Mouse (Mus musculus): ENCODE results near the gene Ano7.
A peak's percentile ranks its signal among the peaks of the same experiment; 100 is the strongest.

The Ano7 gene

GRCm38 (mm10) chr1:93373665-93374064 is at the start of gene Ano7:
TSS of gene Ano7 (plus strand) at chr1:93373930.
- DNase-seq (ENCODE audit: low spot score): no peak

- no peak for DNase-seq (ENCODE audit: low spot score)
Observed at GRCm38 (mm10) chr1:93323973-93324372, 49.8 kb upstream of the Ano7 start.

GRCm38 (mm10) chr1:93326446-93326845 is 47.3 kb upstream of the Ano7 start:
- DNase-seq (ENCODE audit: low spot score): no peak

- no peak for DNase-seq (ENCODE audit: low spot score)
Observed at GRCm38 (mm10) chr1:93334621-93335020, 39.1 kb upstream of the Ano7 start.

DNA sequence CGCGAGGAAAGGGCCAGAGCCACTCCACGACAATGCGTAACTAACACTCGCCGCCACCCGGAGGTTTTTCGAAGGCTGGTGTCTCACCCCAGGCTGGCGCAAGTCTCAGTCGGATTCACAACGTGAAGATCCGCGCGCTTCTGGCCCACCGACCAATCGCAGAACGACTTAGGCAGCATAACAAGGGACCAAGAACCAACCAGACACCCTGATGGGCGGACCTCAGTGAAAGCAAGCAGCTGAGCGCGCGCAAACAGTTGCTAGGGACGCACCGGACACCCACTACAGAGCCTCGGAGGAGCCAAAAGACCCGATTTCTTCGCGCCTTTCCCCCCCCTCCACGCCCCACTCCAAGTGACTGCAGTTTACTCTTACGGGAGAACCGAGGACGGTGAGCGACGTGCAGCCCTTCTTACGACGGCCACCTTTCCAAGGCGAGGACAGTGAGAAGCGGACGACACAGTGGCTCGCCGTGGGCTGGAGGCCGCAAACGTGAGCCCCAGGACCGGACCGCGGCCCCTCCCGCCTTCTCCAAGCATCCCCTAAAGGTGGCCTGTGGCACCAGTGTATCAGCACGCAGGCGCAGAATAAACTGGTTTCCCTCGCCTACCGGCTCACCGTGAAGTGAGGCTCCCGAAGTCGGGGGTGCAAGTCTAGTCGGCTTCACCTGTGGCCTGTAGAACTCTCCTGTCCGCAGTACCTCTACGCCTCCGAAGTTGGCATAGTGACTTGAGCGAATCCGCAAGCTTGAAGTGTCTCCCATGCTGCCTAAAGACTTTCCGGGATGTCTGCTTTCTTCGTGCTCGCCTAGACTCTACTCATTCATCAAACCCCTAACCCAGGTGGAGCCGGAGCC is 30.9 kb upstream of the Ano7 start, which contains the start of the genes Ppp1r7 and Pask:
Gene Ppp1r7 (plus strand): TSS at position 207 of the 856 bp plus-strand sequence.
Gene Pask (minus strand): TSS at position 835 of the 856 bp plus-strand sequence.
- DNase-seq (ENCODE audit: low spot score): peak; percentile 96

DNA sequence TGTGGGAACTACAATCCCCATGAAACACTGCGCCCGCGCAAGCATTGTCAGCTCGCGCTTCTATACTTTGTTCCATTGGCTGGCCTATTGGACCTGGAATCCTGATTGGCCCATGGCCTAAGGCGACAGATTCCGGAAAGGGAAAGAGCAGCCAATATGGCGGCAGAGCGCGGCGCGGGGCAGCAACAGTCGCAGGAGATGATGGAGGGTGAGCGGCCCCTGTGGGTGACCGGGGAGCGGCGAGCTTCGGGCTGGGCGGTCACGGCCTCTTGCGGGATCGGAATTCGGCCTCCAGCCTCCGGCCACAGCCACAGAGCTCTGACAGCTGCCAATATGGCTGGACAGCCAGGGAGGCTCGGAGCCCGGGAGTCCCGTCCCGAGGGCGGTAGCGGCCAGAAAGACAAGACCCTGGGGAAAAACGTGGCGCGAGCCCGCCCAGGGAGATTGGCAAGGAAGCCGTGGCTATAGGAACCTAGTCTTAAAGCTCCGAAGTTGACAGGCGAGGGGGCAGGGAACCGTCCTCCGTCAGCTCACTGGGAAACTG is 30.2 kb upstream of the Ano7 start:
- peak; percentile 96 for DNase-seq (ENCODE audit: low spot score)

DNA sequence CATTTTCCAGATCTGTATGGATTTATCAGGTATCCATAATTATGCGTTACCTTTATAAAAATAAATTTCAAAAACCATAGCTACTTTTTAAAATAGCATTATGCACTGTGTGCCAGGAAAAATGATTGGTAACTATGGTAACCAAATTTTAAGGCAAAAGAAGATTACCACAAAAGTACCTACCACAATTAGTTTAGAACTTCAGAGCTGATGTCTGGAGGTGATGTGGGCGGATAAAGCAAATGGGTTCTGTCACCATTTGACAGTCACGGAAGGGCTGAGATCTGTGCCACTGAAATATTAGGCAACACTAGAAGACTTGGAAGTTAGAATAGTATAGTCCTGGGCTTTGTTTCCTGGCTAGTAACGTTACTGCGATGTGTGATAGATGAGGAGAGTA is 26.6 kb upstream of the Ano7 start:
- DNase-seq (ENCODE audit: low spot score): no peak

DNA sequence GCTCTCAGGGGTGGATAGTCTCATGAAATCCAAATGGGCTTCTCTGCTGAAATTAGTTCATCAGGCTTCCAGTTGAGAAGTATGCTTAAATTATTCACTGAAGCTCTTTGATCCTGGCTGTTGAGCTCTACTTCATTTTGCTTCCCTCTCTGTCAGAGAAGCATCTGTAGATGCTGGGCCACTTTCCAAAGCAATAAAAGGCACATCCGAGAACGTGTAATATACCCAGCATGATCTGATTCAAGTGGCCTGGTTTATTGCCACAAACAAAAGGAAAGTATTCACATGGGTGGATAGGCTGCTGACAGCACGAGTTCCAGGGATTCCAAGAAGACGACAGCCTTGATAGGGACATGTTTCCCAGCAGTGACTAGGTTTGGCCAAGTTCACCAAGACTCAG is 24.0 kb upstream of the Ano7 start:
- DNase-seq (ENCODE audit: low spot score): no peak

DNA sequence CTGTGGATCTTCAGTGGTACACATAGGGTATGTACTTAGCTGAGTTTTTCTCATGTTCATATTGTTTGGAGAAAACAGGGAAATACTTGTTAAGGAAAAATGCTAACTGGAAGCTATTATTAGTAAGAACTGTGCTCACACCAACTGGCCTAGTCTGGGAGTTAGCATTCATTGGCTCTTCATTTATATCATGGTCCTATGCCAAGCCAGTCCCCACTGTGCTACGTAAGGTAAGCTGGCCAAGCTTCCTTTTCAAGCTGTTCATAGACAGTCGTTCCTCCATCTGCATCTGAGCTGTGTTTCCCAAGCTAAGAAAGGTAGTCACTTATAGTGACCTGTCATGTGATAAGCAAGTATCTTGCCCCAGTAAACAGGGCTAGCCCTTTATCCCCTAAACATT is 21.0 kb upstream of the Ano7 start:
- DNase-seq (ENCODE audit: low spot score): peak; percentile 53

GRCm38 (mm10) chr1:93362661-93363060 is 11.1 kb upstream of the Ano7 start:
- no peak for DNase-seq (ENCODE audit: low spot score)

DNA sequence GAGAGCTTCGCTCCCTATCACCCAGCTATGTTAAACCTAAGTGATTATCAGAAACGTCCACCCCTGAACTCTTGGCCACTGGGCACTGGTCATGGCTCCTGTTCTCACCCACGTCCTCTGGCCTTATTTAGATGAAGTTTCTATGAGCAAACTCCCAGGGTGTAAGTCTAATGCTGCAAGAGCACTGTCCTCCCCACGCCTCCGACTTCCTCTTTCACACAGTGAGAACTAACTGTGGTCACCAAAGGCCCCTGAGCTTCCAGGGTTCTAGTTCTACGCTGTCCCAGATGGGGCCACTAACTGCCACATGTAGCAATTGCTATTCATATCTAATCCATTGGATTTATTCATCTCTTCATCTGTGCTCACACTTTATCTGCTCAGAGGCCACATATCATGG is 8.1 kb upstream of the Ano7 start:
- DNase-seq (ENCODE audit: low spot score): no peak

DNA sequence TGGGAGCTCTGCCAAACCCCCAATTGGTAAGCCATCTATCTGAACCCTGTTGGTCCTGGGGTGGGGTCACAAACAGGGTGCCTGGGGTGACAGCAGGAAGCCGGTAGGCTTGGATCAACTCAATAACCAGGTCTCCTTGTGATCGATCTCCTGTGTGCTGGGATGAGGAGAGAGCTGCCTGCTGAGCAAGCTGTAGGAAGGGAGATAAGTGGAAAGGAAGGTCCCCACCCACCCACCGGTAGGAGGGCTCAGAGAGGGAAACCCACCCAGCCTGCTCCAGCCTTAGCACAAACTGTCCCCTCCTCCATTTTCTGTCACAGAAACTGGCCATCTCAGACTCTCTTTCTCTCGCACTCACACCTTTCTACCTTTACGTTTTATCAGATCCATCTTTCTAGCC is 3.6 kb downstream of the Ano7 start:
- DNase-seq (ENCODE audit: low spot score): no peak

GRCm38 (mm10) chr1:93379117-93379516 is 5.4 kb downstream of the Ano7 start:
- no peak for DNase-seq (ENCODE audit: low spot score)

DNA sequence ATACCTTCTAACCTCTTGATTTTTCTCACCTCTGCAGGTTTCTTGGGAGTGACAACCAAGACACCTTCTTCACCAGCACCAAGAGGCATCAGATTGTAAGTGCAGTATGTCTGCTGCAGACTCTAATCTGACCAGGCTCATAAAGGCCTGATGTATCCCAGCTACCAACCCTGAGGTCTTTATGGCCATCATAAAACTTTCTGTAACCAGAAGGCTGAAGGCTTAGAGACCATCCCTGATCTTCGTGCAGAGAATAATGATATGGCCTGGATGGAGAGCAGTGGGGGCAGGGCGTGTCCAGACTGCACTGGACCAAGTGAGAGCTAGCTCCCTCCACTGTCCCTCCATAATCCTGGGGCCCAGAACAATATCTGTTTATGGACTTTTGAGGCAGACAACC is 13.5 kb downstream of the Ano7 start:
- DNase-seq (ENCODE audit: low spot score): no peak

- DNase-seq (ENCODE audit: low spot score): no peak
Observed at GRCm38 (mm10) chr1:93388906-93389305, 15.2 kb downstream of the Ano7 start.

DNA sequence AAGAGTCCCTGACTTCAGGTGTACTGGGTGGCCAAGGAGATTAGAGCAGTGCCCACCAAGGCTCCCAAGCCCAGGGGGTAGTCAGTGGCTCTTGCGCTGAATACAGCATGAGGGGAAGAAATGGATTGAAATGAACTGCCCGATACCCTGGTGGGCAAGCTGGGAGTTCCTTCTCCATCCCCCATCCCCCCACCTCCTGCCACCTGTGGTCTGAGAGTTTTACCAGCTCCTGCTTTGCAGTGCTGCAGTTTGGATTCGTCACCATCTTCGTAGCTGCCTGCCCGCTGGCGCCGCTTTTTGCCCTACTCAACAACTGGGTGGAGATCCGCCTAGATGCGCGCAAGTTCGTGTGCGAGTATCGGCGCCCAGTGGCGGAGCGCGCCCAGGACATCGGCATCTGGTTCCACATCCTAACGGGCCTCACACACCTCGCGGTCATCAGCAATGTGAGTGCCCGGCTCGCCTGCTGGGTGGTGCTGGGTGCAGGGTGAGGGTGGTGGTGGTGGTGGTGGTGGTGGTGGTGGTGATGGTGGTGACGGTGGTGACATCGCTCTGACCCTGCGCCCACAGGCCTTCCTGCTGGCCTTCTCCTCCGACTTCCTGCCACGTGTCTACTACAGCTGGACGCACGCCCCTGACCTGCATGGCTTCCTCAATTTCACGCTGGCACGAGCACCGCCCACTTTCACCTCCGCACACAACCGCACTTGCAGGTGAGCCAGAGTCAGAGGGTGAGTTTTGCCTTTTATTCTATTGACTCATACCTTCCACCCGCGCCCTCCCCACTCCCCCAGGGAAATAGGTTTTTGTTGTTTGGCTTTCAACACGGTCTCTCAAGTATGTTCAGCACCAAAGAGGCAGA is 27.7 kb downstream of the Ano7 start:
- peak; percentile 21 for DNase-seq (ENCODE audit: low spot score)

DNA sequence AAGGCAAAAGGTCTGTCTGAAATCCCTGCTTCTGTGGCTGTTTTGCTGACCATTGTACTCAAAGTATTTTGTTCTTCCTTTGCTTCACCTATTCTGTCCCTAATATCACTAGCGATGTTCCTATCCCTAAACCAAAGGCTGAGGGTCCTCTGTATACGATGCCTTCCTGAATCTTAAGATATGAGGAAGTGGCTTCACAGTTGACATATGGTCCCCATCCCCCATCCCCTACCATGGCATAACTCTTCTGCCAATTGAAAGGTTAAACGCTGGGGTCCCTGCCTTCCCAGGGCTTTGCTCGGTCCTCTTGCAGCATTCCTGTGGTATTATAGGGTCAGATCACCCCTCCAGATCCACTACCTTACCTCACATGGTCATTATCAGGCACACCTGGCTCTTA is 29.7 kb downstream of the Ano7 start:
- DNase-seq (ENCODE audit: low spot score): no peak

DNA sequence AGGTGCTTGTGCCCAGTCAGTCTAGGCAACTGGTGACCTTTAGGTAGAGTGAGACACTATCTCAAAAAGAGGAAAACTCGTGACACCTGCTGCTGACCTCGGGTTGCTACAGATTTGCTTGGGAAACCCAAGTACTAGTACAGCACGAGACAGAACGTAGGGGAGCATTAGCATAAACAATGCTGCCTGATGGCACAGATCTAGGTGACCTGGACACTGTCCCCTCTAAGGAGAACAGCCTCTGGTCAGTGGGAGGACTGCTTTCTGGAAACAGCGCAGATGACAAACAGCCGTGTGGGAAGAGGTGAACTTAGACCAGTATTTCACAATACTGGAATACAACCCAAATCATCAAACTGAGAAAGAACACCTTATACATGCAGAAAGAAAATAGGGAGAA is 58.4 kb downstream of the Ano7 start:
- no peak for DNase-seq (ENCODE audit: low spot score)

DNA sequence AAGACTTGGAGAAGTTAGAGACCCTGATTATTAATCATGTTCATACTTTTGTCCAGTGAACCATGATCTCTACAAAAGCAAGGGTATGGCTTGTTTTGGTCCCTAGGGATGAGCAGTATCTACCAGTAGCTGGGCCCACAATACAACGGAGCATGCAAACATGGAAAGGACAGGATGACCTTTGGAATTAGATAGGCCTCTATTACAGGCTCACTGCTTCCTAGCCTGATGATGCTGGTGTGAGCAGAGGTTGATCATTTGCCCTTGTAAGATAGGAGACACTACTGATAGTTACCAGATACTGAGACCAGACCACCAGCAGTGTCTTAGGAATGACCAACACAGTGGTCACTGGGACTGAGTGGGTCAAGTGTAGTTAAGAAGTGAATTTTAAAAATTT is 65.6 kb downstream of the Ano7 start:
- DNase-seq (ENCODE audit: low spot score): no peak

DNA sequence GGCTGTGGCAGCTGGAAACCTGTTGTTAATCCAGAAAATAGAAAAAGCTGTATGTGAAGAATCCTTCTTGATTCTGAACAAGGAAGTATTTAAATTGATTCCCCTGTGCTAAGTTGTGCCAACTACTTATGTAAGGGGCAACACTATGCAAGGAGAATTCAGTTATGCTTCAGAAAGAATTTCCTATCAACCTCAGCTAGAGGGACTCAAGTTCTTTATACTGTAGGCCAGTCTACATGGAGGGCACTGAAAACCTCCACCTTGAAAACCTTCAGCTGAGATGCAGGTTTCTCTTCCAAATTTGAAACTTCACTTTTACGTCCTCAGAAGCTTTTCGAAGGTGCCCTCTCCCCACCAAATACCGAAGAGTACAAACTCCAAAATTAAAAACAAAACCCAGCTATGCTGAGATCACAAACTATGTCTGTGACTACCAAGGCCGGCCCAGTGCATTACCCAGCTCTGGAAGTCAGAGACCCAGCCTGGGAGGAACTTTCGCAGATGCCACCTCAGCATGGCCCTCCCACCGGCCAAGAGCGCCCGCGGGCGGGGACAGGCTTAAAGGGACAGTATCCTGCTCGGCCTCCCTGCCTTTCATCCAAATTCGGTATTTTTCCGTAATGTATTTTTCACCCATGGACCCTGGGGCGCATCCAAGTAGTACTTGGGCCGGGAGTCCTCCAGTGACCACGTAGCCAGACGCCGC is 70.8 kb downstream of the Ano7 start:
- peak; percentile 64 for DNase-seq (ENCODE audit: low spot score)

GRCm38 (mm10) chr1:93445111-93445821 is 71.5 kb downstream of the Ano7 start:
- DNase-seq (ENCODE audit: low spot score): peak; percentile 54

- no peak for DNase-seq (ENCODE audit: low spot score)
Observed at GRCm38 (mm10) chr1:93445822-93446162, 72.1 kb downstream of the Ano7 start.
